Comparison of ENCODE assay signal across 27 mouse cellular contexts in the genomic region with DNA sequence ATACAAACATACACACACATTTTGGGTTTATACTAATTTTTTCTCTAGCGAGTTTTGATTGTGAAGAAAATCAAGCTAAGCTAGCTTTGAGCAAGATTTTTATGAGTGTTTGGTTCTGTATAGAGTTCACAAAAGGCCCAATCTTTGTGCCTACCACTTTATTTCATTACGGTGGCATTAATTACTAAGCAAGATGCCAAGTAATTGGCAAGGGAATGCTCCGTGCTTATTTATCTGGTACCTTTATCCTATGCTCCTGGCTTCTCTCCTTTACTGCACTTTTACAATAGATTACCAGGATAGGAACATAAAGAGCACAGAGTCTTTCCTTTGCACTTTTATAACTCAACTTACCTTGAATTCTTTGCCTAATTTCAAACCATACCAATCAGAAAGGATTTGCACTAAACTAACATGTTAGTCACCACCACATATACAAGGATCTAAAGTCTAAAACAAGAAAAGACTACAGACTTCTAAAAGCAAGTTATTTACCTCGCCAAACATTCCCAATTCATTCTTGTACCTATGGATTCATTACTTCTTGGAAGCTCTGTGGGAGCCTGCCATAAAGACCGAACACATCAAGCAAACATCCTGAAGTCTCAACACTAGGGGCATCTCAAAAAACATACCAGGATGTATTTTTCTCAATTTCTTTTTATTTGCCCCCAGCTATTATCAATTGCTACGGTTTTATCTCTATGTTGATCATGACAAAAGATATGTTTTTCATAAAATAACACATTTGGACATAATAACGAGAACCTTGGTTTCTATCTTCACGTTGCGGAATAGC.
DNase-seq lines count a peak whose midpoint lies in the region; ATAC-seq and TF ChIP-seq lines count a peak whose summit lies in the region.
"Had no signal": no experiment of that assay in that cellular context is flagged by ENCODE, and none has a peak within 500 bp of the region (broad histone marks: within the 10 kb centered on the region; RNA-seq: fewer than 3 reads in every experiment).

No protein-coding gene starts in this region.

- no peaks in the 10 kb centered on the region for H3K9me3 ChIP-seq in forebrain, embryonic 12.5 days
- H3K9me3 ChIP-seq in forebrain, embryonic 10.5 days = no peaks in the 10 kb centered on the region
- no peaks in the 10 kb centered on the region for H3K9me3 ChIP-seq in forebrain, embryonic 16.5 days (ENCODE audit: control insufficient read depth, low read length)
- H3K9me3 ChIP-seq: embryonic facial prominence, embryonic 12.5 days; embryonic facial prominence, embryonic 15.5 days; heart, embryonic 10.5 days; heart, embryonic 13.5 days had no signal

- H3K36me3 ChIP-seq in forebrain, embryonic 12.5 days (replicated peaks) = no peaks in the 10 kb centered on the region
- no peaks in the 10 kb centered on the region for H3K36me3 ChIP-seq in forebrain, embryonic 10.5 days (replicated peaks)
- H3K36me3 ChIP-seq in forebrain, embryonic 16.5 days (ENCODE audit: control insufficient read depth, insufficient read depth) = no peaks in the 10 kb centered on the region
- H3K36me3 ChIP-seq: embryonic facial prominence, embryonic 12.5 days; embryonic facial prominence, embryonic 15.5 days; heart, embryonic 10.5 days; heart, embryonic 13.5 days had no signal

- DNase-seq in forebrain, embryonic 10.5 days (ENCODE audit: extremely low spot score, low spot score) = no peak
- no peak for DNase-seq in layer of hippocampus, adult 2 months (ENCODE audit: low spot score in 2 of 2)
- DNase-seq in layer of hippocampus, postnatal 36 days = no peak
- DNase-seq in spleen, adult 12 weeks (ENCODE audit: low spot score) = no peak
- DNase-seq in gastrocnemius, adult 18-20 months (ENCODE audit: low spot score) = no peak
- DNase-seq: adrenal gland, postnatal 10 days; cerebellum, adult 18-20 months; cerebellum, adult 9-10 months; cerebellum, postnatal 14 days; gastrocnemius, postnatal 10 days; gastrocnemius, postnatal 36 days; heart, adult 2 months; heart, postnatal 14 days; heart, postnatal 4 days; kidney, adult 2 months had no signal

- peak overlapping the region; percentile 79 for H3K27ac ChIP-seq in forebrain, embryonic 12.5 days
- H3K27ac ChIP-seq in forebrain, embryonic 10.5 days = no peak overlapping the region
- peak overlapping the region; percentile 87 for H3K27ac ChIP-seq in layer of hippocampus, adult 2 months
- peak overlapping the region; percentile 90 for H3K27ac ChIP-seq in cortical plate, adult 2 months (ENCODE audit: insufficient read depth, low read length)
- peak overlapping the region; percentile 94 for H3K27ac ChIP-seq in forebrain, embryonic 16.5 days (ENCODE audit: low read length)
- H3K27ac ChIP-seq: embryonic facial prominence, embryonic 12.5 days; embryonic facial prominence, embryonic 15.5 days; heart, adult 2 months; heart, embryonic 10.5 days; heart, embryonic 13.5 days; hindbrain, embryonic 14.5 days; hindbrain, postnatal 0 days had no signal

- peaks cover 14% of the 10 kb centered on the region for H3K4me1 ChIP-seq in forebrain, embryonic 12.5 days
- peaks cover 30% of the 10 kb centered on the region for H3K4me1 ChIP-seq in forebrain, embryonic 10.5 days
- H3K4me1 ChIP-seq in cortical plate, adult 2 months (ENCODE audit: control insufficient read depth, insufficient read depth, low read length) = no peaks in the 10 kb centered on the region
- H3K4me1 ChIP-seq in forebrain, embryonic 16.5 days (replicated peaks; ENCODE audit: control insufficient read depth, insufficient read depth, low read length) = peaks cover 3% of the 10 kb centered on the region; the same call in 1 of the 2 replicates
- H3K4me1 ChIP-seq: embryonic facial prominence, embryonic 12.5 days; embryonic facial prominence, embryonic 15.5 days; heart, embryonic 10.5 days; heart, embryonic 13.5 days had no signal

- H3K9ac ChIP-seq in forebrain, embryonic 12.5 days = no peak overlapping the region
- H3K9ac ChIP-seq in forebrain, embryonic 16.5 days (replicated peaks; ENCODE audit: low read depth, low read length) = peak overlapping the region; percentile 48
- H3K9ac ChIP-seq: embryonic facial prominence, embryonic 12.5 days; embryonic facial prominence, embryonic 15.5 days; heart, embryonic 13.5 days; hindbrain, embryonic 14.5 days had no signal

- ATAC-seq in forebrain, embryonic 12.5 days (ENCODE audit: low FRiP score) = no peak; the same call in 1 of the 2 replicates
- peak; percentile 34; the same call in 1 of the 2 replicates for ATAC-seq in forebrain, embryonic 16.5 days
- ATAC-seq: activated CD4-positive, CD25-positive, alpha-beta regulatory T cell, adult 4 months; hindbrain, postnatal 0 days; inflammation-experienced regulatory T-cells, adult 6 months; intestine, embryonic 16.5 days had no signal

- H3K4me2 ChIP-seq in forebrain, embryonic 12.5 days = no peak overlapping the region
- peak overlapping the region; percentile 47 for H3K4me2 ChIP-seq in forebrain, embryonic 16.5 days (ENCODE audit: low read length)
- H3K4me2 ChIP-seq: embryonic facial prominence, embryonic 12.5 days; embryonic facial prominence, embryonic 15.5 days; heart, embryonic 13.5 days; hindbrain, embryonic 14.5 days had no signal

- 67% methylated on average over 9 of the region's 9 CpGs for WGBS in forebrain, embryonic 12.5 days
- WGBS in forebrain, embryonic 10.5 days = 88% methylated on average over 9 of the region's 9 CpGs
- 46% methylated on average over 9 of the region's 9 CpGs for WGBS in forebrain, embryonic 16.5 days

- TF ChIP-seq POLR2A in cortical plate, adult 2 months (IDR thresholded peaks at IDR 0.05; ENCODE audit: extremely low read depth, insufficient read depth, low read length) = no peak

- H3K4me3 ChIP-seq in forebrain, embryonic 12.5 days (replicated peaks) = no peak overlapping the region
- H3K4me3 ChIP-seq in forebrain, embryonic 10.5 days = no peak overlapping the region
- peak overlapping the region; percentile 37 for H3K4me3 ChIP-seq in layer of hippocampus, adult 2 months
- peak overlapping the region; percentile 24; the same call in 1 of the 2 replicates for H3K4me3 ChIP-seq in cortical plate, adult 2 months (ENCODE audit: insufficient read depth, low read length)
- peak overlapping the region; percentile 29 for H3K4me3 ChIP-seq in forebrain, embryonic 16.5 days (replicated peaks; ENCODE audit: low read length)
- H3K4me3 ChIP-seq: embryonic facial prominence, embryonic 12.5 days; embryonic facial prominence, embryonic 15.5 days; heart, adult 2 months; heart, embryonic 10.5 days; heart, embryonic 13.5 days had no signal

- TF ChIP-seq CTCF in layer of hippocampus, adult 2 months (conservative IDR thresholded peaks at IDR 0.05) = peak; percentile 54
- TF ChIP-seq CTCF in cortical plate, adult 2 months (IDR thresholded peaks at IDR 0.05; ENCODE audit: extremely low read depth, insufficient read depth, low read length) = no peak

- no peaks in the 10 kb centered on the region for H3K27me3 ChIP-seq in forebrain, embryonic 12.5 days
- peaks cover 14% of the 10 kb centered on the region for H3K27me3 ChIP-seq in forebrain, embryonic 10.5 days (ENCODE audit: poor library complexity, severe bottlenecking)
- H3K27me3 ChIP-seq in forebrain, embryonic 16.5 days (replicated peaks; ENCODE audit: control insufficient read depth, insufficient read depth, low read length) = no peaks in the 10 kb centered on the region
- H3K27me3 ChIP-seq: embryonic facial prominence, embryonic 12.5 days; embryonic facial prominence, embryonic 15.5 days; heart, embryonic 13.5 days had no signal

Comparison
In these comparisons a context has a peak if more than half of its experiments do, and no peak if none do; other contexts are left out.
1. H3K4me3 ChIP-seq: peak in layer of hippocampus, adult 2 months (single experiment), cortical plate, adult 2 months (single experiment) and forebrain, embryonic 16.5 days (single experiment); none in forebrain, embryonic 12.5 days (single experiment) and forebrain, embryonic 10.5 days (single experiment).